Comparison of ENCODE assay signal across 7 mouse cellular contexts in genomic region chr6:117840686-117841510, GRCm38 (mm10). TPM values are rescaled to one million over a fixed set of nuclear protein-coding genes. Genes with fewer than 3 reads are reported as not detected.
DNase-seq lines count a peak whose midpoint lies in the region; ATAC-seq lines count a peak whose summit lies in the region.

Gene Zfp637, plus strand, starts transcription at chr6:117841180.

- peak within 1 kb of the TSS; percentile 96 for H3K27ac ChIP-seq in embryonic facial prominence, embryonic 11.5 days (replicated peaks; ENCODE audit: low read depth, low read length)
- peak within 1 kb of the TSS; percentile 99 for H3K27ac ChIP-seq in limb, embryonic 10.5 days
- H3K27ac ChIP-seq in midbrain, embryonic 13.5 days, result peak within 1 kb of the TSS; percentile 97

- no peaks in the 10 kb centered on the region for H3K4me1 ChIP-seq in embryonic facial prominence, embryonic 11.5 days (ENCODE audit: control insufficient read depth, insufficient read depth, low read length)
- peaks cover 13% of the 10 kb centered on the region for H3K4me1 ChIP-seq in limb, embryonic 10.5 days
- H3K4me1 ChIP-seq in midbrain, embryonic 13.5 days (replicated peaks), result peaks cover 16% of the 10 kb centered on the region

- peak within 1 kb of the TSS; percentile 99 for H3K9ac ChIP-seq in embryonic facial prominence, embryonic 11.5 days (replicated peaks; ENCODE audit: low read length)
- peak within 1 kb of the TSS; percentile 98 for H3K9ac ChIP-seq in midbrain, embryonic 13.5 days (replicated peaks)

- peak within 1 kb of the TSS; percentile 89 for H3K4me3 ChIP-seq in embryonic facial prominence, embryonic 11.5 days (ENCODE audit: low read depth, low read length)
- peak within 1 kb of the TSS; percentile 92 for H3K4me3 ChIP-seq in limb, embryonic 10.5 days
- H3K4me3 ChIP-seq in midbrain, embryonic 13.5 days (replicated peaks), result peak within 1 kb of the TSS; percentile 91

- no peaks in the 10 kb centered on the region for H3K27me3 ChIP-seq in embryonic facial prominence, embryonic 11.5 days (ENCODE audit: control insufficient read depth, insufficient read depth, low read length)
- no peaks in the 10 kb centered on the region for H3K27me3 ChIP-seq in limb, embryonic 10.5 days (ENCODE audit: low read depth, poor library complexity, severe bottlenecking)
- no peaks in the 10 kb centered on the region for H3K27me3 ChIP-seq in midbrain, embryonic 13.5 days

- WGBS in embryonic facial prominence, embryonic 11.5 days, result under 1% methylated on average over 66 of the region's 66 CpGs
- WGBS in limb, embryonic 10.5 days, result under 1% methylated on average over 66 of the region's 66 CpGs
- under 1% methylated on average over 66 of the region's 66 CpGs for WGBS in midbrain, embryonic 13.5 days

- peak; percentile 94 for ATAC-seq in embryonic facial prominence, embryonic 11.5 days (replicated peaks; ENCODE audit: insufficient number of reproducible peaks, low FRiP score, low TSS enrichment, low read depth)
- ATAC-seq in granulocyte monocyte progenitor cell, adult 5-6 weeks (replicated peaks; ENCODE audit: poor library complexity, severe bottlenecking), result peak; percentile 96
- peak; percentile 98 for ATAC-seq in midbrain, embryonic 13.5 days

- no peaks in the 10 kb centered on the region for H3K9me3 ChIP-seq in embryonic facial prominence, embryonic 11.5 days (replicated peaks; ENCODE audit: control insufficient read depth, low read length)
- H3K9me3 ChIP-seq in limb, embryonic 10.5 days (replicated peaks), result no peaks in the 10 kb centered on the region
- H3K9me3 ChIP-seq in midbrain, embryonic 13.5 days, result no peaks in the 10 kb centered on the region

- peak; percentile 96 for DNase-seq in adrenal gland, postnatal 14 days
- peak; percentile 98 for DNase-seq in embryonic facial prominence, embryonic 11.5 days (ENCODE audit: low spot score)
- peak; percentile 89 for DNase-seq in kidney, adult 11 months
- DNase-seq in limb, embryonic 10.5 days (ENCODE audit: low spot score), result peak; percentile 98
- DNase-seq in spleen, adult 18-20 months, result peak; percentile 79 to 89

- H3K36me3 ChIP-seq in embryonic facial prominence, embryonic 11.5 days (replicated peaks; ENCODE audit: control insufficient read depth, insufficient read depth, low read depth, low read length), result peaks cover 16% of the 10 kb centered on the region
- H3K36me3 ChIP-seq in limb, embryonic 10.5 days, result peaks cover 31% of the 10 kb centered on the region
- H3K36me3 ChIP-seq in midbrain, embryonic 13.5 days, result peaks cover 31% of the 10 kb centered on the region

- H3K4me2 ChIP-seq in embryonic facial prominence, embryonic 11.5 days (ENCODE audit: low read depth, low read length), result peak within 1 kb of the TSS; percentile 70
- H3K4me2 ChIP-seq in midbrain, embryonic 13.5 days (replicated peaks), result peak within 1 kb of the TSS; percentile 71

RNA-seq across cellular contexts. Expression of gene Zfp637, which starts in this region (rescaled TPM):
- total RNA-seq in adrenal gland, postnatal 14 days (2021), result 30.0 and 34.1 TPM in 2 replicates
- 162 and 163 TPM in 2 replicates for polyA plus RNA-seq in embryonic facial prominence, embryonic 11.5 days (2014; fragmentation: Nextera tagmentation; extraction: Ambion mirVana)
- 24.8 and 34.6 TPM in 2 replicates for total RNA-seq in granulocyte monocyte progenitor cell, adult 5-6 weeks (2014; fragmentation: Nextera tagmentation)
- 21.2 and 25.3 TPM in 2 replicates for total RNA-seq in granulocyte monocyte progenitor cell, adult 5-6 weeks (2017)
- polyA plus RNA-seq in limb, embryonic 10.5 days (2016; fragmentation: Nextera tagmentation; extraction: Ambion mirVana), result 99.2 and 128 TPM in 2 replicates
- polyA plus RNA-seq in midbrain, embryonic 13.5 days (2015; fragmentation: Nextera tagmentation; extraction: Ambion mirVana), result 147 and 153 TPM in 2 replicates

Comparison
In these comparisons a context has a peak if more than half of its experiments do, and no peak if none do; other contexts are left out.
1. Peak in every context shown above with its lines: DNase-seq, ATAC-seq, H3K4me3 ChIP-seq and H3K27ac ChIP-seq.